Mouse (Mus musculus) neural tube, embryonic 12.5 days (tissue): ENCODE results near the gene 1700025C18Rik. TPM values are rescaled to one million over a fixed set of nuclear protein-coding genes. Genes with fewer than 3 reads are reported as not detected.

Experiments used
- ATAC-seq: fragments of 200-750 bp; cut with Nextera tagmentation; 2 replicates; pipeline ENCODE4 v1.8.0; 2017; ENCODE audit warnings: low read depth, mild to moderate bottlenecking, moderate TSS enrichment, moderate library complexity; ENCODE audit not compliant: low FRiP score
- H3K27ac ChIP-seq: fragments of 300-500 bp; sonication (generic); 2 replicates; pipeline ENCODE4 v1.5.1; 2016
- H3K27me3 ChIP-seq: fragments of 300-500 bp; sonication (generic); replicated peaks from 2 replicates; pipeline ENCODE4 v1.6.1; 2016; ENCODE audit warnings: mild to moderate bottlenecking
- H3K36me3 ChIP-seq: fragments of 300-500 bp; sonication (generic); 2 replicates; pipeline ENCODE4 v1.6.1; 2016; ENCODE audit warnings: mild to moderate bottlenecking
- H3K4me1 ChIP-seq: fragments of 300-500 bp; sonication (generic); 2 replicates; pipeline ENCODE4 v1.6.1; 2016
- H3K4me2 ChIP-seq: fragments of 300-500 bp; sonication (generic); replicated peaks from 2 replicates; pipeline ENCODE4 v1.6.1; 2016; ENCODE audit warnings: mild to moderate bottlenecking
- H3K4me3 ChIP-seq: fragments of 300-500 bp; sonication (generic); 2 replicates; pipeline ENCODE4 v1.5.1; 2016
- H3K9ac ChIP-seq: fragments of 300-500 bp; sonication (generic); 2 replicates; pipeline ENCODE4 v1.6.1; 2016; ENCODE audit warnings: mild to moderate bottlenecking
- H3K9me3 ChIP-seq: fragments of 300-500 bp; sonication (generic); 2 replicates; pipeline ENCODE4 v1.6.1; 2016; ENCODE audit warnings: mild to moderate bottlenecking
- WGBS: fragments of 180-500 bp; shearing (Covaris S2); methylation state at CpG from one replicate; pipeline ENCODE4 v1.1.7; 2016; 5-methylcytosine and 5-hydroxymethylcytosine counted together
- polyA plus RNA-seq: library from polyadenylated mRNA; unstranded; fragments of >200 nt; fragmentation: Nextera tagmentation; extraction: Ambion mirVana; gene quantifications from 2 replicates; pipeline ENCODE4 v1.2.1, GENCODE M21; 2016

1700025C18Rik gene
- polyA plus RNA-seq, 1 experiment from 2014 or later: not detected

GRCm38 (mm10) chr2:165102920-165103319 lies 12.4 kb upstream of the 1700025C18Rik start:
- H3K27ac ChIP-seq: no peak overlapping the region
- no peak overlapping the region for H3K9ac ChIP-seq
- no peak overlapping the region for H3K4me3 ChIP-seq
- H3K9me3 ChIP-seq: no peaks in the 10 kb centered on the region
- H3K27me3 ChIP-seq: peaks cover 63% of the 10 kb centered on the region
- no peak overlapping the region for H3K4me2 ChIP-seq
- no peaks in the 10 kb centered on the region for H3K36me3 ChIP-seq
- ATAC-seq: no peak
- H3K4me1 ChIP-seq: 0 out of 2 replicates have a peak, but pooled peaks cover 8% of the 10 kb centered on the region
- 75% methylated on average over 3 of the region's 3 CpGs for WGBS

GRCm38 (mm10) chr2:165100749-165101148 lies 10.2 kb upstream of the 1700025C18Rik start:
- H3K9me3 ChIP-seq: no peaks in the 10 kb centered on the region
- H3K27ac ChIP-seq: no peak overlapping the region
- no peak overlapping the region for H3K4me3 ChIP-seq
- peaks cover 59% of the 10 kb centered on the region for H3K27me3 ChIP-seq
- H3K4me2 ChIP-seq: no peak overlapping the region
- peaks cover 13% of the 10 kb centered on the region; the same call in 1 of the 2 replicates for H3K4me1 ChIP-seq
- H3K9ac ChIP-seq: no peak overlapping the region
- no peak for ATAC-seq
- H3K36me3 ChIP-seq: no peaks in the 10 kb centered on the region
- 14% methylated on average over 6 of the region's 6 CpGs for WGBS

GRCm38 (mm10) chr2:165098861-165099260 lies 8.3 kb upstream of the 1700025C18Rik start:
- Histone ChIP-seq H3K9ac (no peak overlapping the region), H3K27me3 (peaks cover 49% of the 10 kb centered on the region), H3K27ac (no peak overlapping the region), H3K9me3 (no peaks in the 10 kb centered on the region), H3K4me1 (peaks cover 13% of the 10 kb centered on the region), H3K36me3 (no peaks in the 10 kb centered on the region), H3K4me3 (no peak overlapping the region), H3K4me2 (no peak overlapping the region)
- ATAC-seq: no peak
- 89% methylated on average over 3 of the region's 3 CpGs for WGBS

- Histone ChIP-seq H3K27ac (no peak overlapping the region), H3K4me2 (no peak overlapping the region), H3K27me3 (peaks cover 41% of the 10 kb centered on the region), H3K9ac (no peak overlapping the region), H3K4me1 (peaks cover 13% of the 10 kb centered on the region), H3K4me3 (no peak overlapping the region), H3K9me3 (no peaks in the 10 kb centered on the region), H3K36me3 (no peaks in the 10 kb centered on the region)
- peak; percentile 39; the same call in 1 of the 2 replicates for ATAC-seq
- 12% methylated on average over 10 of the region's 10 CpGs for WGBS
Measured at GRCm38 (mm10) chr2:165096367-165096766, 5.8 kb upstream of the 1700025C18Rik start.

- no peaks in the 10 kb centered on the region for H3K9me3 ChIP-seq
- H3K27ac ChIP-seq: no peak overlapping the region
- no peak for ATAC-seq
- H3K4me3 ChIP-seq: no peak overlapping the region
- no peak overlapping the region for H3K4me2 ChIP-seq
- WGBS: 77% methylated on average over 7 of the region's 7 CpGs
- peaks cover 18% of the 10 kb centered on the region for H3K4me1 ChIP-seq
- H3K36me3 ChIP-seq: no peaks in the 10 kb centered on the region
- peaks cover 10% of the 10 kb centered on the region; the same call in 1 of the 2 replicates for H3K27me3 ChIP-seq
- H3K9ac ChIP-seq: no peak overlapping the region
Measured at GRCm38 (mm10) chr2:165092393-165092792, 1.8 kb upstream of the 1700025C18Rik start.

GRCm38 (mm10) chr2:165091433-165091965 lies 949 bp upstream of the 1700025C18Rik start:
- H3K9ac ChIP-seq: no peak overlapping the region
- no peak overlapping the region for H3K4me3 ChIP-seq
- 67% methylated on average over 8 of the region's 8 CpGs for WGBS
- H3K36me3 ChIP-seq: no peaks in the 10 kb centered on the region
- no peak overlapping the region for H3K27ac ChIP-seq
- H3K4me2 ChIP-seq: no peak overlapping the region
- H3K27me3 ChIP-seq: 0 out of 2 replicates have a peak, but pooled peaks cover 6% of the 10 kb centered on the region
- ATAC-seq: no peak
- peaks cover 13% of the 10 kb centered on the region for H3K4me1 ChIP-seq
- H3K9me3 ChIP-seq: no peaks in the 10 kb centered on the region

GRCm38 (mm10) chr2:165089470-165089869 lies 1.1 kb downstream of the 1700025C18Rik start:
- Histone ChIP-seq H3K4me1 (peaks cover 5% of the 10 kb centered on the region; the same call in 1 of the 2 replicates), H3K27me3 (no peaks in the 10 kb centered on the region), H3K4me2 (no peak overlapping the region), H3K9ac (no peak overlapping the region), H3K36me3 (no peaks in the 10 kb centered on the region), H3K27ac (no peak overlapping the region), H3K4me3 (no peak overlapping the region), H3K9me3 (no peaks in the 10 kb centered on the region)
- no peak for ATAC-seq
- 40% methylated on average over 14 of the region's 14 CpGs for WGBS

- Histone ChIP-seq H3K9ac (no peak overlapping the region), H3K36me3 (no peaks in the 10 kb centered on the region), H3K4me1 (peaks cover 5% of the 10 kb centered on the region; the same call in 1 of the 2 replicates), H3K4me3 (no peak overlapping the region), H3K27ac (no peak overlapping the region), H3K4me2 (no peak overlapping the region), H3K27me3 (0 out of 2 replicates have a peak, but pooled peaks cover 2% of the 10 kb centered on the region), H3K9me3 (no peaks in the 10 kb centered on the region)
- WGBS: 70% methylated on average over 4 of the region's 4 CpGs
- ATAC-seq: no peak
Measured at GRCm38 (mm10) chr2:165086634-165087033, 3.9 kb downstream of the 1700025C18Rik start.

- Histone ChIP-seq H3K4me1 (peaks cover 32% of the 10 kb centered on the region), H3K27ac (no peak overlapping the region), H3K9me3 (no peaks in the 10 kb centered on the region), H3K4me3 (no peak overlapping the region), H3K9ac (no peak overlapping the region), H3K36me3 (no peaks in the 10 kb centered on the region), H3K27me3 (peaks cover 53% of the 10 kb centered on the region), H3K4me2 (no peak overlapping the region)
- WGBS: 46% methylated on average over 7 of the region's 7 CpGs
- ATAC-seq: no peak
Measured at GRCm38 (mm10) chr2:165081257-165081656, 9.3 kb downstream of the 1700025C18Rik start.

- H3K27me3 ChIP-seq: peaks cover 59% of the 10 kb centered on the region
- 38% methylated on average over 9 of the region's 9 CpGs for WGBS
Measured at GRCm38 (mm10) chr2:165080657-165081056, 9.9 kb downstream of the 1700025C18Rik start.

GRCm38 (mm10) chr2:165078605-165079004 lies 11.9 kb downstream of the 1700025C18Rik start:
- Histone ChIP-seq H3K4me1 (peaks cover 39% of the 10 kb centered on the region), H3K4me3 (no peak overlapping the region), H3K4me2 (no peak overlapping the region), H3K9me3 (no peaks in the 10 kb centered on the region), H3K9ac (no peak overlapping the region), H3K27ac (no peak overlapping the region), H3K36me3 (no peaks in the 10 kb centered on the region), H3K27me3 (peaks cover 75% of the 10 kb centered on the region)
- 24% methylated on average over 10 of the region's 10 CpGs for WGBS
- ATAC-seq: no peak

More at GRCm38 (mm10) chr2:165080657-165081056, 9.9 kb downstream of the 1700025C18Rik start:
- Histone ChIP-seq H3K27ac (no peak overlapping the region), H3K4me2 (no peak overlapping the region), H3K9ac (no peak overlapping the region), H3K9me3 (no peaks in the 10 kb centered on the region), H3K4me3 (no peak overlapping the region), H3K4me1 (peaks cover 38% of the 10 kb centered on the region), H3K36me3 (no peaks in the 10 kb centered on the region)
- ATAC-seq: no peak

GRCm38 (mm10) chr2:165078045-165078444 lies 12.5 kb downstream of the 1700025C18Rik start:
- Histone ChIP-seq H3K4me3 (no peak overlapping the region), H3K27me3 (peaks cover 81% of the 10 kb centered on the region), H3K27ac (no peak overlapping the region), H3K9me3 (no peaks in the 10 kb centered on the region), H3K4me2 (no peak overlapping the region), H3K4me1 (peaks cover 39% of the 10 kb centered on the region), H3K9ac (no peak overlapping the region; the same call in 1 of the 2 replicates), H3K36me3 (no peaks in the 10 kb centered on the region)
- no peak for ATAC-seq
- 73% methylated on average over 8 of the region's 8 CpGs for WGBS

- H3K36me3 ChIP-seq: no peaks in the 10 kb centered on the region
- peak overlapping the region; percentile 17; the same call in 1 of the 2 replicates for H3K9ac ChIP-seq
- peaks cover 88% of the 10 kb centered on the region for H3K27me3 ChIP-seq
- ATAC-seq: peak; percentile 68
- WGBS: 4% methylated on average over 9 of the region's 9 CpGs
- no peak overlapping the region for H3K4me3 ChIP-seq
- H3K9me3 ChIP-seq: no peaks in the 10 kb centered on the region
- H3K4me2 ChIP-seq: peak overlapping the region; percentile 36
- H3K27ac ChIP-seq: no peak overlapping the region
- peaks cover 39% of the 10 kb centered on the region for H3K4me1 ChIP-seq
Measured at GRCm38 (mm10) chr2:165077055-165077454, 13.5 kb downstream of the 1700025C18Rik start.
